Mouse (Mus musculus): ENCODE data around the gene Frmd5. TPM values are rescaled to one million over a fixed set of nuclear protein-coding genes. Genes with fewer than 3 reads are reported as not detected.

The Frmd5 gene
- polyA plus RNA-seq, 1 experiment from 2014 or later: 3.1 TPM

- no peaks in the 10 kb centered on the region for H3K27me3 ChIP-seq (replicated peaks; ENCODE audit: insufficient read depth, low read length)
- H3K4me2 ChIP-seq (replicated peaks; ENCODE audit: low read depth, low read length): no peak overlapping the region
- no peak for DNase-seq (ENCODE audit: low spot score)
- H3K27ac ChIP-seq (ENCODE audit: low read length): no peak overlapping the region
- no peak for ATAC-seq
- H3K36me3 ChIP-seq (ENCODE audit: insufficient read depth, low read length): no peaks in the 10 kb centered on the region
- H3K9ac ChIP-seq (replicated peaks; ENCODE audit: low read depth): no peak overlapping the region
- WGBS: 27% methylated on average over 9 of the region's 9 CpGs
- H3K9me3 ChIP-seq (ENCODE audit: low read length): no peaks in the 10 kb centered on the region
- H3K4me3 ChIP-seq (ENCODE audit: low read depth, low read length): no peak overlapping the region
- TF ChIP-seq EP300 (IDR thresholded peaks at IDR 0.05): no peak
- TF ChIP-seq CTCF (IDR thresholded peaks at IDR 0.05): no peak
- H3K4me1 ChIP-seq (ENCODE audit: insufficient read depth, low read depth, low read length): no peaks in the 10 kb centered on the region
Measured at GRCm38 (mm10) chr2:121711748-121712384, 95.0 kb downstream of the Frmd5 start.

- no peak for TF ChIP-seq EP300 (IDR thresholded peaks at IDR 0.05)
- no peak for TF ChIP-seq CTCF (IDR thresholded peaks at IDR 0.05)
- no peaks in the 10 kb centered on the region for H3K27me3 ChIP-seq (replicated peaks; ENCODE audit: insufficient read depth, low read length)
- DNase-seq (ENCODE audit: low spot score): no peak
- H3K36me3 ChIP-seq (ENCODE audit: insufficient read depth, low read length): no peaks in the 10 kb centered on the region
- no peak overlapping the region for H3K4me2 ChIP-seq (replicated peaks; ENCODE audit: low read depth, low read length)
- no peaks in the 10 kb centered on the region for H3K4me1 ChIP-seq (ENCODE audit: insufficient read depth, low read depth, low read length)
- WGBS: 79% methylated on average over 4 of the region's 4 CpGs
- no peak overlapping the region for H3K4me3 ChIP-seq (ENCODE audit: low read depth, low read length)
- no peak overlapping the region for H3K9ac ChIP-seq (replicated peaks; ENCODE audit: low read depth)
- no peaks in the 10 kb centered on the region for H3K9me3 ChIP-seq (ENCODE audit: low read length)
- no peak overlapping the region for H3K27ac ChIP-seq (ENCODE audit: low read length)
- ATAC-seq: no peak
Measured at GRCm38 (mm10) chr2:121709096-121709495, 97.8 kb downstream of the Frmd5 start.

- Histone ChIP-seq H3K4me3 (ENCODE audit: low read depth, low read length) (no peak overlapping the region), H3K4me2 (replicated peaks; ENCODE audit: low read depth, low read length) (no peak overlapping the region), H3K4me1 (ENCODE audit: insufficient read depth, low read depth, low read length) (no peaks in the 10 kb centered on the region), H3K36me3 (ENCODE audit: insufficient read depth, low read length) (no peaks in the 10 kb centered on the region), H3K9me3 (ENCODE audit: low read length) (no peaks in the 10 kb centered on the region), H3K27me3 (replicated peaks; ENCODE audit: insufficient read depth, low read length) (no peaks in the 10 kb centered on the region), H3K27ac (ENCODE audit: low read length) (no peak overlapping the region), H3K9ac (replicated peaks; ENCODE audit: low read depth) (no peak overlapping the region)
- ATAC-seq (no peak), DNase-seq (ENCODE audit: low spot score) (no peak)
- TF ChIP-seq CTCF (IDR thresholded peaks at IDR 0.05) (no peak), EP300 (IDR thresholded peaks at IDR 0.05) (no peak)
- WGBS: 63% methylated on average over 5 of the region's 5 CpGs
Measured at GRCm38 (mm10) chr2:121707461-121707860, 99.4 kb downstream of the Frmd5 start.

GRCm38 (mm10) chr2:121705756-121706155, 101.1 kb downstream of the Frmd5 start:
- TF ChIP-seq EP300 (IDR thresholded peaks at IDR 0.05): no peak
- TF ChIP-seq CTCF (IDR thresholded peaks at IDR 0.05): no peak
- ATAC-seq (no peak), DNase-seq (ENCODE audit: low spot score) (no peak)
- Histone ChIP-seq H3K4me3 (ENCODE audit: low read depth, low read length) (no peak overlapping the region), H3K4me2 (replicated peaks; ENCODE audit: low read depth, low read length) (no peak overlapping the region), H3K36me3 (ENCODE audit: insufficient read depth, low read length) (no peaks in the 10 kb centered on the region), H3K4me1 (ENCODE audit: insufficient read depth, low read depth, low read length) (no peaks in the 10 kb centered on the region), H3K9me3 (ENCODE audit: low read length) (no peaks in the 10 kb centered on the region), H3K27ac (ENCODE audit: low read length) (no peak overlapping the region), H3K9ac (replicated peaks; ENCODE audit: low read depth) (no peak overlapping the region), H3K27me3 (replicated peaks; ENCODE audit: insufficient read depth, low read length) (no peaks in the 10 kb centered on the region)
- WGBS: 56% methylated on average over 2 of the region's 2 CpGs

GRCm38 (mm10) chr2:121699331-121699730, 107.6 kb downstream of the Frmd5 start:
- no peak for DNase-seq (ENCODE audit: low spot score)
- ATAC-seq: no peak
- Histone ChIP-seq H3K4me3 (ENCODE audit: low read depth, low read length) (no peak overlapping the region), H3K27me3 (replicated peaks; ENCODE audit: insufficient read depth, low read length) (no peaks in the 10 kb centered on the region), H3K27ac (ENCODE audit: low read length) (no peak overlapping the region), H3K4me2 (replicated peaks; ENCODE audit: low read depth, low read length) (no peak overlapping the region), H3K4me1 (ENCODE audit: insufficient read depth, low read depth, low read length) (no peaks in the 10 kb centered on the region), H3K9me3 (ENCODE audit: low read length) (no peaks in the 10 kb centered on the region), H3K36me3 (ENCODE audit: insufficient read depth, low read length) (no peaks in the 10 kb centered on the region), H3K9ac (replicated peaks; ENCODE audit: low read depth) (no peak overlapping the region)
- WGBS: 60% methylated on average over 6 of the region's 6 CpGs
- TF ChIP-seq CTCF (IDR thresholded peaks at IDR 0.05) (no peak), EP300 (IDR thresholded peaks at IDR 0.05) (no peak)

- no peak overlapping the region for H3K4me2 ChIP-seq (replicated peaks; ENCODE audit: low read depth, low read length)
- WGBS: 79% methylated on average over 10 of the region's 10 CpGs
- DNase-seq (ENCODE audit: low spot score): no peak
Measured at GRCm38 (mm10) chr2:121695436-121695835, 111.5 kb downstream of the Frmd5 start.

More at GRCm38 (mm10) chr2:121695436-121695835, 111.5 kb downstream of the Frmd5 start:
- Histone ChIP-seq H3K27ac (ENCODE audit: low read length) (no peak overlapping the region), H3K9me3 (ENCODE audit: low read length) (no peaks in the 10 kb centered on the region), H3K9ac (replicated peaks; ENCODE audit: low read depth) (no peak overlapping the region), H3K4me1 (ENCODE audit: insufficient read depth, low read depth, low read length) (no peaks in the 10 kb centered on the region), H3K36me3 (ENCODE audit: insufficient read depth, low read length) (no peaks in the 10 kb centered on the region), H3K27me3 (replicated peaks; ENCODE audit: insufficient read depth, low read length) (no peaks in the 10 kb centered on the region), H3K4me3 (ENCODE audit: low read depth, low read length) (no peak overlapping the region)
- no peak for TF ChIP-seq EP300 (IDR thresholded peaks at IDR 0.05)
- peak; percentile 66 for TF ChIP-seq CTCF (IDR thresholded peaks at IDR 0.05)
- no peak for ATAC-seq
